Mouse (Mus musculus) limb, embryonic 14.5 days (tissue): Measurements from ENCODE around the gene Ggcx. TPM values are rescaled to one million over a fixed set of nuclear protein-coding genes. Genes with fewer than 3 reads are reported as not detected.

ENCODE experiments used
- ATAC-seq: fragments of 200-750 bp; cut with Nextera tagmentation; 2 replicates; pipeline ENCODE4 v1.8.0; 2017; ENCODE audit warnings: low read depth, moderate number of reproducible peaks, moderate TSS enrichment; ENCODE audit not compliant: low FRiP score
- DNase-seq: peaks from one replicate; pipeline ENCODE4 v3.0.0-alpha.2; 2015; ENCODE audit warnings: low spot score
- H3K27ac ChIP-seq: fragments of 300-500 bp; sonication (generic); replicated peaks from 2 replicates; pipeline ENCODE4 v1.5.1; 2014; ENCODE audit warnings: low read depth, mild to moderate bottlenecking, low read length, moderate library complexity, mixed read lengths
- H3K27me3 ChIP-seq: fragments of 300-500 bp; sonication (generic); 2 replicates; pipeline ENCODE4 v1.6.1; 2014; ENCODE audit warnings: low read length, mixed read lengths; ENCODE audit not compliant: control insufficient read depth, insufficient read depth
- H3K36me3 ChIP-seq: fragments of 300-500 bp; sonication (generic); 2 replicates; pipeline ENCODE4 v1.6.1; 2014; ENCODE audit warnings: mild to moderate bottlenecking, low read length, moderate library complexity, mixed read lengths; ENCODE audit not compliant: control insufficient read depth, insufficient read depth
- H3K4me1 ChIP-seq: fragments of 300-500 bp; sonication (generic); 2 replicates; pipeline ENCODE4 v1.6.1; 2014; ENCODE audit warnings: antibody characterized with exemption, low read length, mixed read lengths; ENCODE audit not compliant: control insufficient read depth, insufficient read depth
- H3K4me2 ChIP-seq: fragments of 300-500 bp; sonication (generic); replicated peaks from 2 replicates; pipeline ENCODE4 v1.6.1; 2014; ENCODE audit warnings: low read depth, mild to moderate bottlenecking, low read length, moderate library complexity; ENCODE audit not compliant: severe bottlenecking
- H3K4me3 ChIP-seq: fragments of 300-500 bp; sonication (generic); replicated peaks from 2 replicates; pipeline ENCODE4 v1.5.1; 2014; ENCODE audit warnings: low read length
- H3K9ac ChIP-seq: fragments of 300-500 bp; sonication (generic); 2 replicates; pipeline ENCODE4 v1.6.1; 2014; ENCODE audit warnings: mild to moderate bottlenecking, low read depth, low read length, moderate library complexity; ENCODE audit not compliant: severe bottlenecking
- H3K9me3 ChIP-seq: fragments of 300-500 bp; sonication (generic); 2 replicates; pipeline ENCODE4 v1.6.1; 2016; ENCODE audit warnings: low read length; ENCODE audit not compliant: control insufficient read depth
- POLR2A ChIP-seq: fragments of 200-500 bp; IDR thresholded peaks from 2 replicates; pipeline ENCODE4 v1.8.0; 2012; ENCODE audit warnings: inconsistent platforms, mild to moderate bottlenecking, moderate library complexity, borderline replicate concordance; ENCODE audit not compliant: insufficient read depth, insufficient read length; ENCODE audit errors: extremely low read depth
- WGBS: fragments of 180-500 bp; shearing (Covaris S2); extraction: QIAGEN DNeasy Blood & Tissue Kit; methylation state at CpG from one replicate; pipeline ENCODE4 v1.1.7; 2014; 5-methylcytosine and 5-hydroxymethylcytosine counted together
- polyA plus RNA-seq, 2 experiments: library from polyadenylated mRNA; depleted of rRNA in 1 of 2; stranded (reverse) in 1 of 2; unstranded in 1 of 2; fragments of >200 nt; fragmentation: Nextera tagmentation in 1 of 2; extraction: Ambion mirVana in 1 of 2; gene quantifications; 2 replicates each; pipeline versions ENCODE4 v1.2.1 to v1.2.3; 2012 to 2014

The Ggcx gene
- polyA plus RNA-seq, 2 experiments: 15.3 to 44.9 TPM

- no peak for TF ChIP-seq POLR2A
- Histone ChIP-seq H3K4me2 (peak overlapping the region; percentile 11; the same call in 1 of the 2 replicates), H3K27me3 (no peaks in the 10 kb centered on the region), H3K27ac (peak overlapping the region; percentile 33), H3K9ac (no peak overlapping the region), H3K4me3 (no peak overlapping the region), H3K4me1 (peaks cover 15% of the 10 kb centered on the region), H3K36me3 (no peaks in the 10 kb centered on the region), H3K9me3 (no peaks in the 10 kb centered on the region)
- WGBS: 23% methylated on average over 8 of the region's 8 CpGs
- peak; percentile 79 for ATAC-seq
- peak; percentile 64 for DNase-seq
Observed at GRCm38 (mm10) chr6:72465361-72466157, 51.5 kb downstream of the Ggcx start.

GRCm38 (mm10) chr6:72466171-72466570 lies 52.1 kb downstream of the Ggcx start:
- no peak overlapping the region for H3K27ac ChIP-seq
- ATAC-seq: peak; percentile 74
- no peaks in the 10 kb centered on the region for H3K36me3 ChIP-seq
- no peaks in the 10 kb centered on the region for H3K9me3 ChIP-seq
- no peak for TF ChIP-seq POLR2A
- 0 out of 2 replicates have a peak overlapping the region, but pooled peaks have one; percentile 11 for H3K4me2 ChIP-seq
- no peak overlapping the region for H3K4me3 ChIP-seq
- no peaks in the 10 kb centered on the region for H3K27me3 ChIP-seq
- peaks cover 14% of the 10 kb centered on the region for H3K4me1 ChIP-seq
- WGBS: 26% methylated on average over 4 of the region's 4 CpGs
- peak; percentile 43 for DNase-seq
- no peak overlapping the region for H3K9ac ChIP-seq

- no peak for TF ChIP-seq POLR2A
- H3K4me3 ChIP-seq: no peak overlapping the region
- WGBS: 63% methylated on average over 14 of the region's 14 CpGs
- H3K4me2 ChIP-seq: no peak overlapping the region
- DNase-seq (peak; percentile 54), ATAC-seq (peak; percentile 84)
- H3K36me3 ChIP-seq: no peaks in the 10 kb centered on the region
- no peak overlapping the region for H3K9ac ChIP-seq
- no peaks in the 10 kb centered on the region for H3K4me1 ChIP-seq
- H3K9me3 ChIP-seq: no peaks in the 10 kb centered on the region
- H3K27me3 ChIP-seq: no peaks in the 10 kb centered on the region
- H3K27ac ChIP-seq: no peak overlapping the region
Observed at GRCm38 (mm10) chr6:72473264-72474041, 59.3 kb downstream of the Ggcx start.

- ATAC-seq: no peak
- Histone ChIP-seq H3K4me1 (no peaks in the 10 kb centered on the region), H3K27ac (no peak overlapping the region), H3K4me3 (no peak overlapping the region), H3K36me3 (no peaks in the 10 kb centered on the region), H3K4me2 (no peak overlapping the region), H3K9ac (no peak overlapping the region), H3K9me3 (no peaks in the 10 kb centered on the region), H3K27me3 (no peaks in the 10 kb centered on the region)
- no peak for TF ChIP-seq POLR2A
- no peak for DNase-seq
- WGBS: 65% methylated on average over 4 of the region's 4 CpGs
Observed at GRCm38 (mm10) chr6:72475221-72475985, 61.3 kb downstream of the Ggcx start.

GRCm38 (mm10) chr6:72476836-72477235 lies 62.7 kb downstream of the Ggcx start:
- Histone ChIP-seq H3K9ac (no peak overlapping the region), H3K27me3 (no peaks in the 10 kb centered on the region), H3K4me2 (no peak overlapping the region), H3K4me1 (no peaks in the 10 kb centered on the region), H3K9me3 (no peaks in the 10 kb centered on the region), H3K4me3 (no peak overlapping the region), H3K27ac (no peak overlapping the region), H3K36me3 (no peaks in the 10 kb centered on the region)
- ATAC-seq (no peak), DNase-seq (no peak)
- whole genome bisulfite sequencing: 93% methylated on average over 5 of the region's 5 CpGs
- no peak for TF ChIP-seq POLR2A
